Mouse (Mus musculus) heart, embryonic 11.5 days (tissue): ENCODE results near the gene C5ar1. TPM values are rescaled to one million over a fixed set of nuclear protein-coding genes. Genes with fewer than 3 reads are reported as not detected.
A peak's percentile ranks its signal among the peaks of the same experiment; 100 is the strongest.

Experiments
- ATAC-seq: fragments of 200-750 bp; cut with Nextera tagmentation; replicated peaks from 2 replicates; pipeline ENCODE4 v1.8.0; 2017; ENCODE audit warnings: moderate library complexity; ENCODE audit not compliant: insufficient number of reproducible peaks, low FRiP score, low TSS enrichment
- H3K27ac ChIP-seq: fragments of 300-500 bp; sonication (generic); 2 replicates; pipeline ENCODE4 v1.5.1; 2014; ENCODE audit warnings: mild to moderate bottlenecking, low read depth, low read length
- H3K27me3 ChIP-seq: fragments of 300-500 bp; sonication (generic); 2 replicates; pipeline ENCODE4 v1.6.1; 2014; ENCODE audit warnings: mild to moderate bottlenecking, low read length, mixed read lengths; ENCODE audit not compliant: control insufficient read depth, insufficient read depth
- H3K36me3 ChIP-seq: fragments of 300-500 bp; sonication (generic); 2 replicates; pipeline ENCODE4 v1.6.1; 2014; ENCODE audit warnings: mild to moderate bottlenecking, low read length, moderate library complexity, mixed read lengths; ENCODE audit not compliant: control insufficient read depth, insufficient read depth
- H3K4me1 ChIP-seq: fragments of 300-500 bp; sonication (generic); 2 replicates; pipeline ENCODE4 v1.6.1; 2014; ENCODE audit warnings: low read length; ENCODE audit not compliant: control insufficient read depth, insufficient read depth
- H3K4me2 ChIP-seq: fragments of 300-500 bp; sonication (generic); 2 replicates; pipeline ENCODE4 v1.6.1; 2014; ENCODE audit warnings: mild to moderate bottlenecking, moderate library complexity
- H3K4me3 ChIP-seq: fragments of 300-500 bp; sonication (generic); 2 replicates; pipeline ENCODE4 v1.5.1; 2014; ENCODE audit warnings: low read depth, low read length
- H3K9ac ChIP-seq: fragments of 300-500 bp; sonication (generic); 2 replicates; pipeline ENCODE4 v1.6.1; 2014; ENCODE audit warnings: mild to moderate bottlenecking, low read depth, low read length, moderate library complexity
- H3K9me3 ChIP-seq: fragments of 300-500 bp; sonication (generic); replicated peaks from 2 replicates; pipeline ENCODE4 v1.6.1; 2016; ENCODE audit warnings: low read length; ENCODE audit not compliant: control insufficient read depth
- WGBS: fragments of 180-500 bp; shearing (Covaris S2); extraction: QIAGEN DNeasy Blood & Tissue Kit; methylation state at CpG from one replicate; pipeline ENCODE4 v1.1.7; 2014; ENCODE audit not compliant: insufficient replicate concordance; 5-methylcytosine and 5-hydroxymethylcytosine counted together
- polyA plus RNA-seq: library from polyadenylated mRNA; unstranded; fragments of >200 nt; fragmentation: Nextera tagmentation; extraction: Ambion mirVana; gene quantifications from 2 replicates; pipeline ENCODE4 v1.2.1, GENCODE M21; 2014

Gene C5ar1
- polyA plus RNA-seq, 1 experiment from 2014 or later, result 0.74 TPM

DNA sequence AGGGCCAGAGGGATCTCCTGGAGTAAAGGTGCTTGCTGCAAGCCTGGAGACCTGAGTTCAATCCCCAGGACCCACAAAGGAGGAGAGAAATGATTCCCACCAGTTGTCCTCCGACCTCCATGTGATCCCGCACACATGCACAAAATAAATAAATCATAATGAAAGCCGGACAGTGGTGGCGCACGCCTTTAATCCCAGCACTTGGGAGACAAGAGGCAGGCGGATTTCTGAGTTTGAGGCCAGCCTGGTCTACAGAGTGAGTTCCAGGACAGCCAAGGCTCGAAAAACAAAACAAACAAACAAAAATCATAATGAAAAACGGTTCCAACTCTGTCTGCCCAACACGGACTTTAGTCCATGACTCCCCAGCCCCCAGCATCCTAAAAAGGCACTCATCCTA lies 25.6 kb upstream of the C5ar1 start:
- H3K36me3 ChIP-seq, result peaks cover 14% of the 10 kb centered on the region
- peak overlapping the region; percentile 77 for H3K4me2 ChIP-seq
- H3K27me3 ChIP-seq, result no peaks in the 10 kb centered on the region
- H3K27ac ChIP-seq, result no peak overlapping the region
- no peaks in the 10 kb centered on the region for H3K4me1 ChIP-seq
- H3K9ac ChIP-seq, result no peak overlapping the region
- 65% methylated on average over 9 of the region's 9 CpGs for WGBS
- peak overlapping the region; percentile 73; the same call in 1 of the 2 replicates for H3K4me3 ChIP-seq
- no peak for ATAC-seq
- H3K9me3 ChIP-seq, result no peaks in the 10 kb centered on the region

- peaks cover 14% of the 10 kb centered on the region for H3K36me3 ChIP-seq
- 93% methylated on average over 8 of the region's 8 CpGs for WGBS
- H3K4me2 ChIP-seq, result no peak overlapping the region
- ATAC-seq, result no peak
- no peak overlapping the region for H3K9ac ChIP-seq
- no peak overlapping the region for H3K27ac ChIP-seq
- H3K4me3 ChIP-seq, result no peak overlapping the region
- H3K4me1 ChIP-seq, result no peaks in the 10 kb centered on the region
- H3K9me3 ChIP-seq, result no peaks in the 10 kb centered on the region
- H3K27me3 ChIP-seq, result no peaks in the 10 kb centered on the region
These were observed 24.7 kb upstream of the C5ar1 start for GRCm38 (mm10) chr7:16284001-16284400.

DNA sequence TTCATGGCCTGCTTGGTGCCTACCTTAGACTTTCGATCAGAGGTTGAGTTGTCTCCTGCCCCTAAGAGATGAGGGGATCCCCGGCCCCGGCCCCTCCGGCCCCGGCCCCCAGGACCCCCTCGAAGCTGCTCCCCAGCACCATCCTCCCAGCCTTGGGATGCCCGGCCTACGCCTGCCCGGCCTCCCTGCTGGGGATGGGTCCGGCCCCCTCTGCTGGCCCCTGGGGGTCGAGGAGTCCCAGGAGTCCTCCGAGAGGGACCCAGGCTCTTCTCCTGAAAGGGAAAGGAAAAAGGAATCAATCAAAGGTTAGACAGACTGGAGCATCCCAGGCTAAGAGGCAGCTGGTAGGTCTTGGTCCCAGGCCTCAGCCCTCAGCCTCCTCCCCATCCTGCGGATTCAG lies 23.0 kb upstream of the C5ar1 start:
- H3K4me3 ChIP-seq, result no peak overlapping the region
- no peaks in the 10 kb centered on the region for H3K27me3 ChIP-seq
- 93% methylated on average over 13 of the region's 13 CpGs for WGBS
- H3K4me2 ChIP-seq, result no peak overlapping the region
- no peak overlapping the region for H3K9ac ChIP-seq
- ATAC-seq, result no peak
- H3K4me1 ChIP-seq, result no peaks in the 10 kb centered on the region
- no peaks in the 10 kb centered on the region for H3K9me3 ChIP-seq
- no peak overlapping the region for H3K27ac ChIP-seq
- H3K36me3 ChIP-seq, result peaks cover 18% of the 10 kb centered on the region

- Histone ChIP-seq H3K27ac (no peak overlapping the region), H3K4me1 (no peaks in the 10 kb centered on the region), H3K27me3 (no peaks in the 10 kb centered on the region), H3K4me2 (no peak overlapping the region), H3K9me3 (no peaks in the 10 kb centered on the region), H3K36me3 (peaks cover 23% of the 10 kb centered on the region), H3K4me3 (no peak overlapping the region), H3K9ac (no peak overlapping the region)
- ATAC-seq, result no peak
- WGBS, result 91% methylated on average over 11 of the region's 11 CpGs
These were observed 21.4 kb upstream of the C5ar1 start for GRCm38 (mm10) chr7:16280721-16281120.

DNA sequence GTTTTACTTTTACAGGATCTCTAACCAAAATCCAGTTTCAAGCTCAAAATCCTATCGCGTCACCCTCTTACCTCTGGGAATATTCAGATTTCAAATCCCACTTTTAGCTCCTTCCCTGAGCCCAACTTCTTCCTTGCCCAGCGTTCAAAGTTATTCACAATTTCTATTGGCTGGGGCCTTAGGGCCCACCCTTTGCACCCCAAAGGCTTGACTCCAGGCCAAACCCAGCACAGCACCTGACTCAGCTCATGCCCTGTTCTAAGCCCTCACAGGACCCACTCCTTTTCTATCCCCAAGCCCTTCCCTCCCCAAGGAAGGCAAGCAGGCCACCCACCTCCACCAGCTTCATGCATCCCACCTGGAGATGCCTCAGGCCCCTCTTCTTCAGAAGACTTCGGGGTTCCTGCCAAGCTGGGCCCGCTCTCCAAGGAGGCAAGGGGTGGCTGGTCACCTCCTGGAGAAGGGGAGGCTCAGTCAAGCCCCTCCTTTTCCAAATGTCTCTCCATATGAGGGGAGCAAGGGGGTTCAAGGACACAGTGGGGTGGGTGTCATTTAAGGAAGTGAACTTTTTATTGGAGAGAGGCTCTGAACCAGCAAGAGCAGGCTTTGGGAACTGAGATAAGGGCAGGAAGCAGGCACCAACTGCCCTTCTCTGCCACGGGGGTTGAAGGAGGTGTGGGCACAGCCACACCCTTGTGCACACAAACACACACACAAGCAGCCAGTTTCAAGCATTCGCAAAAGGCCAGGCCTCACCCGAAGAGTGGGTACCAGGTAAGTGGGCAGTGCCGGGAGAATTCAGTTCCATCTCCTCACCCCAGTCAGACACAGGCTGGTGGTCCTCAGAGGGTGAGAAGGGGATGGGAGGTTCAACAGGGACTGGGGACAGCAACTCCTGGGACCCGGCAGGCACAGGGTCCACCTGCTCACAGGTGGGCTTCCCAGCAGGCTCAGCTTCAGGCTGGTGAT lies 15.9 kb upstream of the C5ar1 start:
- Histone ChIP-seq H3K4me1 (peaks cover 22% of the 10 kb centered on the region), H3K27ac (no peak overlapping the region), H3K9me3 (no peaks in the 10 kb centered on the region), H3K4me2 (peak overlapping the region; percentile 96; the same call in 1 of the 2 replicates), H3K27me3 (no peaks in the 10 kb centered on the region), H3K9ac (no peak overlapping the region), H3K36me3 (peaks cover 16% of the 10 kb centered on the region), H3K4me3 (no peak overlapping the region; the same call in 1 of the 2 replicates)
- no peak for ATAC-seq
- 80% methylated on average over 10 of the region's 10 CpGs for WGBS

DNA sequence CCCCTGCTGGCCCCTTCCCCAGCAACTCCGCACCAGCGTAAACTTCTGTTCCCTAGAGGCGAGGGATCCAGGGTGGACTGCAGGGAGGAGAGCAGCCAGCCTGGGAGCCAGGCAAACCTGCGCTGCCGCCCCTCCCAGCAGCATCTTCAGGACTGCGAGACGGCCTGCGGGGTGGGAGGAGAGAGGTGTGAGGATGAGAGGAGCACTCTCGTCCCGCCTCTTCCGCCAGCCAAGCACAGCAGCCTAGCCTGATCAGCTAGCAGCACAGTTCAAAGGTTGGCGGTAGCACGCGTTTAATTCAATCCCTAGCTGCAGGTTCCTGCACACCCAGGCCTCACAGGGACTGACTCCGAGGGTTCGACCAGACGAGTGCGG lies 14.4 kb upstream of the C5ar1 start:
- H3K9me3 ChIP-seq, result no peaks in the 10 kb centered on the region
- H3K36me3 ChIP-seq, result peaks cover 16% of the 10 kb centered on the region
- H3K27ac ChIP-seq, result peak overlapping the region; percentile 86
- peak overlapping the region; percentile 88 for H3K9ac ChIP-seq
- under 1% methylated on average over 18 of the region's 18 CpGs for WGBS
- H3K4me1 ChIP-seq, result peaks cover 22% of the 10 kb centered on the region
- H3K27me3 ChIP-seq, result no peaks in the 10 kb centered on the region
- peak overlapping the region; percentile 83 for H3K4me3 ChIP-seq
- peak overlapping the region; percentile 96 for H3K4me2 ChIP-seq
- ATAC-seq, result peak; percentile 73

GRCm38 (mm10) chr7:16273081-16273765 lies 13.9 kb upstream of the C5ar1 start, which contains the start of gene Inafm1:
TSS of gene Inafm1 (minus strand) at chr7:16273617.
- Histone ChIP-seq H3K4me1 (peaks cover 22% of the 10 kb centered on the region), H3K36me3 (peaks cover 16% of the 10 kb centered on the region), H3K9me3 (no peaks in the 10 kb centered on the region), H3K27ac (peak within 1 kb of the TSS; percentile 94), H3K4me3 (peak within 1 kb of the TSS; percentile 83), H3K9ac (peak within 1 kb of the TSS; percentile 88), H3K27me3 (no peaks in the 10 kb centered on the region), H3K4me2 (peak within 1 kb of the TSS; percentile 96)
- ATAC-seq, result peak; percentile 85
- 2% methylated on average over 36 of the region's 49 CpGs for WGBS

GRCm38 (mm10) chr7:16272681-16273080 lies 13.3 kb upstream of the C5ar1 start:
- peak overlapping the region; percentile 96 for H3K4me2 ChIP-seq
- H3K9me3 ChIP-seq, result no peaks in the 10 kb centered on the region
- 0% methylated on average over 25 of the region's 46 CpGs for WGBS
- peaks cover 22% of the 10 kb centered on the region for H3K4me1 ChIP-seq
- H3K27ac ChIP-seq, result peak overlapping the region; percentile 94
- peak overlapping the region; percentile 88 for H3K9ac ChIP-seq
- ATAC-seq, result peak; percentile 79
- no peaks in the 10 kb centered on the region for H3K27me3 ChIP-seq
- peaks cover 12% of the 10 kb centered on the region for H3K36me3 ChIP-seq
- peak overlapping the region; percentile 83 for H3K4me3 ChIP-seq
